ENCODE assay signal across 8 mouse cellular contexts in genomic region chrX:6261469-6261868, GRCm38 (mm10). TPM values are rescaled to one million over a fixed set of nuclear protein-coding genes. Genes with fewer than 3 reads are reported as not detected.
DNase-seq lines count a peak whose midpoint lies in the region; TF ChIP-seq lines count a peak whose summit lies in the region.

No protein-coding gene starts in this region.

- DNase-seq in MEL (ENCODE audit: low read depth, low spot score) = peak; percentile 56
- peak; percentile 24 for DNase-seq in brain, embryonic 18.5 days (ENCODE audit: low read depth, low spot score)
- peak; percentile 66 for DNase-seq in forebrain, embryonic 10.5 days (ENCODE audit: extremely low spot score, low spot score)
- DNase-seq in heart, postnatal 25 days (ENCODE audit: low spot score) = peak; percentile 5
- DNase-seq in layer of hippocampus, adult 9-10 months (ENCODE audit: low spot score) = peak; percentile 49
- DNase-seq in lung, postnatal 10 days = peak; percentile 67
- DNase-seq in retina, postnatal 7 days (ENCODE audit: low read depth, low spot score) = peak; percentile 49
- peak; percentile 27 to 60 for DNase-seq in urinary bladder, postnatal 36 days (ENCODE audit: low spot score in 2 of 2)

- no peak for TF ChIP-seq EP300 in MEL (IDR thresholded peaks at IDR 0.05; ENCODE audit: low read depth in 1 of 2, low read length in 2 of 2)

- H3K9me3 ChIP-seq in MEL (replicated peaks; ENCODE audit: insufficient read depth, low read length) = no peaks in the 10 kb centered on the region
- no peaks in the 10 kb centered on the region for H3K9me3 ChIP-seq in forebrain, embryonic 10.5 days

- H3K27ac ChIP-seq in MEL (ENCODE audit: control insufficient read depth, low read depth, low read length) = no peak overlapping the region
- no peak overlapping the region for H3K27ac ChIP-seq in forebrain, embryonic 10.5 days

- H3K36me3 ChIP-seq in MEL (ENCODE audit: control insufficient read depth in 1 of 2, insufficient read depth in 2 of 2, low read length in 2 of 2) = no peaks in the 10 kb centered on the region
- H3K36me3 ChIP-seq in forebrain, embryonic 10.5 days (replicated peaks) = no peaks in the 10 kb centered on the region

- H3K79me2 ChIP-seq in MEL (ENCODE audit: control insufficient read depth, insufficient read depth, low read length, poor library complexity) = no peaks in the 10 kb centered on the region

- H3K27me3 ChIP-seq in MEL (ENCODE audit: control insufficient read depth in 1 of 2, insufficient read depth in 2 of 2, low read length in 2 of 2) = no peaks in the 10 kb centered on the region
- no peaks in the 10 kb centered on the region for H3K27me3 ChIP-seq in forebrain, embryonic 10.5 days (ENCODE audit: poor library complexity, severe bottlenecking)

- no peak overlapping the region for H3K9ac ChIP-seq in MEL (ENCODE audit: control insufficient read depth, low read depth, low read length, poor library complexity, severe bottlenecking)

- no peak for TF ChIP-seq POLR2A in MEL (IDR thresholded peaks at IDR 0.05; ENCODE audit: control insufficient read depth in 1 of 2, insufficient read depth in 1 of 2, low read depth in 1 of 2, low read length in 2 of 2, poor library complexity in 1 of 2)

- intact Hi-C loops in heart, postnatal 25 days (cut with DNase I) = loop anchor here (1.0 to 2.0 kb wide), 2 partner anchors 213 to 262 kb away; no protein-coding TSS in a partner anchor

- WGBS in forebrain, embryonic 10.5 days = 89% methylated on average over 1 of the region's 1 CpGs

- H3K4me1 ChIP-seq in MEL (ENCODE audit: control insufficient read depth in 1 of 2, insufficient read depth in 2 of 2, low read length in 2 of 2) = no peaks in the 10 kb centered on the region
- H3K4me1 ChIP-seq in forebrain, embryonic 10.5 days = no peaks in the 10 kb centered on the region

- TF ChIP-seq CTCF in MEL (IDR thresholded peaks at IDR 0.05 in 2 of 3, conservative IDR thresholded peaks at IDR 0.05 in 1 of 3; ENCODE audit: control insufficient read depth in 1 of 3, insufficient read depth in 1 of 3, low read depth in 2 of 3, low read length in 3 of 3, poor library complexity in 1 of 3, severe bottlenecking in 1 of 3) = peak; percentile 77 to 90 (median 88)

- no peak overlapping the region for H3K4me3 ChIP-seq in MEL (ENCODE audit: control insufficient read depth in 1 of 2, insufficient read depth in 1 of 2, low read depth in 2 of 2, low read length in 2 of 2)
- no peak overlapping the region for H3K4me3 ChIP-seq in forebrain, embryonic 10.5 days

- TF ChIP-seq RAD21 in MEL (IDR thresholded peaks at IDR 0.05; ENCODE audit: low read depth, low read length) = peak; percentile 80

TF ChIP-seq in MEL, 35 proteins besides CTCF, POLR2A, EP300 and RAD21:
- peak; percentile 47 for TF ChIP-seq ZC3H11A (IDR thresholded peaks at IDR 0.05; ENCODE audit: low read depth, low read length)
- no peak for TF ChIP-seq MXI1 (IDR thresholded peaks at IDR 0.05; ENCODE audit: low read depth, low read length)
- peak; percentile 65 for TF ChIP-seq SMC3 (IDR thresholded peaks at IDR 0.05; ENCODE audit: low read depth, low read length)

RNA-seq across cellular contexts. Expression of gene Bmp15, which starts 59.1 kb away (rescaled TPM):
- total RNA-seq in MEL (2012; rRNA removed) = not detected in 2 replicates
- not detected for polyA plus RNA-seq in MEL (2012; ENCODE audit: insufficient read depth in 1 of 2, insufficient read length in 2 of 2, low read depth in 1 of 2, low replicate concordance in 2 of 2, missing spikeins in 1 of 2)
- not detected in 2 replicates for polyA plus RNA-seq in forebrain, embryonic 10.5 days (2016; fragmentation: Nextera tagmentation; extraction: Ambion mirVana)
- under 1 TPM in 1 of 2 experiments, not detected in 1; 0.08 TPM for total RNA-seq in heart, postnatal 25 days (2021)

Comparison
In these comparisons a context has a peak if more than half of its experiments do, and no peak if none do; other contexts are left out.
1. DNase-seq: peak in every context shown above with its lines; median percentile 67 in lung, postnatal 10 days; 66 in forebrain, embryonic 10.5 days; 56 in MEL; 49 in layer of hippocampus, adult 9-10 months; 49 in retina, postnatal 7 days; 44 in urinary bladder, postnatal 36 days; 24 in brain, embryonic 18.5 days; 5 in heart, postnatal 25 days.